Mouse (Mus musculus): ENCODE results near the gene Uba2. TPM values are rescaled to one million over a fixed set of nuclear protein-coding genes. Genes with fewer than 3 reads are reported as not detected.
A peak's percentile ranks its signal among the peaks of the same experiment; 100 is the strongest.
"Not testable (repeated sequence)": the region's sequence is repeated elsewhere in the genome, so short reads cannot be mapped to it uniquely, and the experiment has no call there.

The Uba2 gene
- polyA plus RNA-seq, 1 experiment from 2014 or later: 270 TPM

GRCm38 (mm10) chr7:34176241-34176640 is 6.8 kb upstream of the Uba2 start:
- not testable (repeated sequence) for H3K4me1 ChIP-seq (replicated peaks; ENCODE audit: control insufficient read depth, insufficient read depth, low read length); H3K4me3 ChIP-seq (ENCODE audit: low read depth, low read length); ATAC-seq (replicated peaks; ENCODE audit: low FRiP score); H3K9ac ChIP-seq (ENCODE audit: low read length); H3K36me3 ChIP-seq (ENCODE audit: control insufficient read depth, insufficient read depth, low read length); H3K4me2 ChIP-seq (ENCODE audit: low read depth, low read length, severe bottlenecking); H3K27ac ChIP-seq (ENCODE audit: low read depth, low read length); H3K9me3 ChIP-seq (ENCODE audit: control insufficient read depth, low read length); H3K27me3 ChIP-seq (ENCODE audit: control insufficient read depth, insufficient read depth, low read length); DNase-seq (ENCODE audit: low spot score)
- 79% methylated on average over 6 of the region's 6 CpGs for WGBS

GRCm38 (mm10) chr7:34172251-34172650 is 2.9 kb upstream of the Uba2 start:
- H3K4me3 ChIP-seq (ENCODE audit: low read depth, low read length): no peak overlapping the region
- DNase-seq (ENCODE audit: low spot score): no peak
- no peaks in the 10 kb centered on the region for H3K27me3 ChIP-seq (ENCODE audit: control insufficient read depth, insufficient read depth, low read length)
- no peaks in the 10 kb centered on the region for H3K9me3 ChIP-seq (ENCODE audit: control insufficient read depth, low read length)
- H3K27ac ChIP-seq (ENCODE audit: low read depth, low read length): no peak overlapping the region
- no peak overlapping the region for H3K9ac ChIP-seq (ENCODE audit: low read length)
- ATAC-seq (replicated peaks; ENCODE audit: low FRiP score): no peak
- H3K4me2 ChIP-seq (ENCODE audit: low read depth, low read length, severe bottlenecking): no peak overlapping the region
- H3K4me1 ChIP-seq (replicated peaks; ENCODE audit: control insufficient read depth, insufficient read depth, low read length): no peaks in the 10 kb centered on the region
- no peaks in the 10 kb centered on the region for H3K36me3 ChIP-seq (ENCODE audit: control insufficient read depth, insufficient read depth, low read length)
- 68% methylated on average over 1 of the region's 1 CpGs for WGBS

GRCm38 (mm10) chr7:34168470-34169251 is 738 bp downstream of the Uba2 start:
- Histone ChIP-seq H3K36me3 (ENCODE audit: control insufficient read depth, insufficient read depth, low read length) (peaks cover under 1% of the 10 kb centered on the region; the same call in 1 of the 2 replicates), H3K27me3 (ENCODE audit: control insufficient read depth, insufficient read depth, low read length) (no peaks in the 10 kb centered on the region), H3K9ac (ENCODE audit: low read length) (peak overlapping the region; percentile 93), H3K4me1 (replicated peaks; ENCODE audit: control insufficient read depth, insufficient read depth, low read length) (no peaks in the 10 kb centered on the region; the same call in 1 of the 2 replicates), H3K4me3 (ENCODE audit: low read depth, low read length) (peak overlapping the region; percentile 93), H3K4me2 (ENCODE audit: low read depth, low read length, severe bottlenecking) (peak overlapping the region; percentile 75), H3K27ac (ENCODE audit: low read depth, low read length) (peak overlapping the region; percentile 85), H3K9me3 (ENCODE audit: control insufficient read depth, low read length) (no peaks in the 10 kb centered on the region)
- ATAC-seq (replicated peaks; ENCODE audit: low FRiP score) (peak; percentile 97), DNase-seq (ENCODE audit: low spot score) (peak; percentile 96)
- 8% methylated on average over 30 of the region's 30 CpGs for WGBS

- Histone ChIP-seq H3K4me2 (ENCODE audit: low read depth, low read length, severe bottlenecking) (peak overlapping the region; percentile 75), H3K27me3 (ENCODE audit: control insufficient read depth, insufficient read depth, low read length) (no peaks in the 10 kb centered on the region), H3K9me3 (ENCODE audit: control insufficient read depth, low read length) (no peaks in the 10 kb centered on the region), H3K36me3 (ENCODE audit: control insufficient read depth, insufficient read depth, low read length) (peaks cover 5% of the 10 kb centered on the region; the same call in 1 of the 2 replicates), H3K4me3 (ENCODE audit: low read depth, low read length) (peak overlapping the region; percentile 93), H3K9ac (ENCODE audit: low read length) (peak overlapping the region; percentile 93), H3K4me1 (replicated peaks; ENCODE audit: control insufficient read depth, insufficient read depth, low read length) (no peaks in the 10 kb centered on the region; the same call in 1 of the 2 replicates), H3K27ac (ENCODE audit: low read depth, low read length) (peak overlapping the region; percentile 85)
- no peak for DNase-seq (ENCODE audit: low spot score)
- ATAC-seq (replicated peaks; ENCODE audit: low FRiP score): no peak
- WGBS: under 1% methylated on average over 54 of the region's 54 CpGs
Observed at GRCm38 (mm10) chr7:34167766-34168469, 1.5 kb downstream of the Uba2 start.

- ATAC-seq (replicated peaks; ENCODE audit: low FRiP score) (no peak), DNase-seq (ENCODE audit: low spot score) (peak; percentile 70)
- no peaks in the 10 kb centered on the region; the same call in 1 of the 2 replicates for H3K4me1 ChIP-seq (replicated peaks; ENCODE audit: control insufficient read depth, insufficient read depth, low read length)
- no peak overlapping the region for H3K27ac ChIP-seq (ENCODE audit: low read depth, low read length)
- 51% methylated on average over 4 of the region's 4 CpGs for WGBS
- no peak overlapping the region for H3K4me2 ChIP-seq (ENCODE audit: low read depth, low read length, severe bottlenecking)
- H3K9ac ChIP-seq (ENCODE audit: low read length): no peak overlapping the region
- H3K4me3 ChIP-seq (ENCODE audit: low read depth, low read length): peak overlapping the region; percentile 9; the same call in 1 of the 2 replicates
- peaks cover 10% of the 10 kb centered on the region; the same call in 1 of the 2 replicates for H3K36me3 ChIP-seq (ENCODE audit: control insufficient read depth, insufficient read depth, low read length)
- H3K9me3 ChIP-seq (ENCODE audit: control insufficient read depth, low read length): no peaks in the 10 kb centered on the region
- H3K27me3 ChIP-seq (ENCODE audit: control insufficient read depth, insufficient read depth, low read length): no peaks in the 10 kb centered on the region
Observed at GRCm38 (mm10) chr7:34166850-34167249, 2.5 kb downstream of the Uba2 start.

GRCm38 (mm10) chr7:34165999-34166398 is 3.4 kb downstream of the Uba2 start:
- WGBS: 80% methylated on average over 3 of the region's 3 CpGs
- Histone ChIP-seq H3K9ac (ENCODE audit: low read length) (no peak overlapping the region), H3K4me3 (ENCODE audit: low read depth, low read length) (no peak overlapping the region), H3K4me2 (ENCODE audit: low read depth, low read length, severe bottlenecking) (no peak overlapping the region), H3K9me3 (ENCODE audit: control insufficient read depth, low read length) (no peaks in the 10 kb centered on the region), H3K27me3 (ENCODE audit: control insufficient read depth, insufficient read depth, low read length) (no peaks in the 10 kb centered on the region), H3K4me1 (replicated peaks; ENCODE audit: control insufficient read depth, insufficient read depth, low read length) (no peaks in the 10 kb centered on the region; the same call in 1 of the 2 replicates), H3K27ac (ENCODE audit: low read depth, low read length) (no peak overlapping the region), H3K36me3 (ENCODE audit: control insufficient read depth, insufficient read depth, low read length) (peaks cover 16% of the 10 kb centered on the region; the same call in 1 of the 2 replicates)
- ATAC-seq (replicated peaks; ENCODE audit: low FRiP score) (no peak), DNase-seq (ENCODE audit: low spot score) (no peak)

- DNase-seq (ENCODE audit: low spot score): no peak
- Histone ChIP-seq H3K27ac (ENCODE audit: low read depth, low read length) (no peak overlapping the region), H3K4me3 (ENCODE audit: low read depth, low read length) (no peak overlapping the region), H3K4me2 (ENCODE audit: low read depth, low read length, severe bottlenecking) (no peak overlapping the region), H3K9ac (ENCODE audit: low read length) (no peak overlapping the region), H3K27me3 (ENCODE audit: control insufficient read depth, insufficient read depth, low read length) (no peaks in the 10 kb centered on the region), H3K4me1 (replicated peaks; ENCODE audit: control insufficient read depth, insufficient read depth, low read length) (no peaks in the 10 kb centered on the region; the same call in 1 of the 2 replicates), H3K36me3 (ENCODE audit: control insufficient read depth, insufficient read depth, low read length) (peaks cover 22% of the 10 kb centered on the region; the same call in 1 of the 2 replicates), H3K9me3 (ENCODE audit: control insufficient read depth, low read length) (no peaks in the 10 kb centered on the region)
- 93% methylated on average over 7 of the region's 7 CpGs for WGBS
- ATAC-seq (replicated peaks; ENCODE audit: low FRiP score): no peak
Observed at GRCm38 (mm10) chr7:34164671-34165070, 4.7 kb downstream of the Uba2 start.

GRCm38 (mm10) chr7:34159167-34159566 is 10.2 kb downstream of the Uba2 start:
- no peak for DNase-seq (ENCODE audit: low spot score)
- Histone ChIP-seq H3K36me3 (ENCODE audit: control insufficient read depth, insufficient read depth, low read length) (peaks cover 44% of the 10 kb centered on the region; the same call in 1 of the 2 replicates), H3K9ac (ENCODE audit: low read length) (no peak overlapping the region), H3K4me1 (replicated peaks; ENCODE audit: control insufficient read depth, insufficient read depth, low read length) (no peaks in the 10 kb centered on the region), H3K27ac (ENCODE audit: low read depth, low read length) (no peak overlapping the region), H3K9me3 (ENCODE audit: control insufficient read depth, low read length) (no peaks in the 10 kb centered on the region), H3K27me3 (ENCODE audit: control insufficient read depth, insufficient read depth, low read length) (no peaks in the 10 kb centered on the region), H3K4me3 (ENCODE audit: low read depth, low read length) (no peak overlapping the region), H3K4me2 (ENCODE audit: low read depth, low read length, severe bottlenecking) (no peak overlapping the region)
- WGBS: 92% methylated on average over 3 of the region's 3 CpGs
- no peak for ATAC-seq (replicated peaks; ENCODE audit: low FRiP score)
